Mouse (Mus musculus): ENCODE measurements around the gene Serpine1. TPM values are rescaled to one million over a fixed set of nuclear protein-coding genes. Genes with fewer than 3 reads are reported as not detected.

Gene Serpine1
- total RNA-seq, 4 experiments from 2014 or later, result 33.2 to 59.2 (median 47.4) TPM

GRCm38 (mm10) chr5:137025132-137025531 lies 46.9 kb downstream of the Serpine1 start:
- DNase-seq (ENCODE audit: low spot score), result peak; percentile 63

DNA sequence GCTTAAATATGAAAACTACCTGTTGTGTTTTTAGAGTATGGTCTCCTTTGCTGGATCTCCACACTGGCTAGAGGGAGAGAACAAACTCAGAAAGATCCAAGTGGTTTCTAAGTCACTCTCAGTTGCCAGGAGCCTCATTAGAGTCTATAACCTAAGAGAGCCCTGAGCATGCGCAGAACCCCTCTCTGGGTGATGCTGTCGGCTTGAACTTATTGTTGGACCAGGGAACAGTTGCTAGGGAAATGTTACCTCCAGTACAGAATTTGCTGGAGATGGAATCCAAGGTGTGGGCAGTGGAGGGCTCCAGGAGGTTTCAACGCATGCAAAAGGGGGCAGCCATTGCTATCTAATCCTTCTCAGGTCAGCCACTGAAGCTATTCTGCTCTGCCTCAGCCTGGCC lies 47.8 kb downstream of the Serpine1 start:
- no peak for DNase-seq (ENCODE audit: low spot score)

DNA sequence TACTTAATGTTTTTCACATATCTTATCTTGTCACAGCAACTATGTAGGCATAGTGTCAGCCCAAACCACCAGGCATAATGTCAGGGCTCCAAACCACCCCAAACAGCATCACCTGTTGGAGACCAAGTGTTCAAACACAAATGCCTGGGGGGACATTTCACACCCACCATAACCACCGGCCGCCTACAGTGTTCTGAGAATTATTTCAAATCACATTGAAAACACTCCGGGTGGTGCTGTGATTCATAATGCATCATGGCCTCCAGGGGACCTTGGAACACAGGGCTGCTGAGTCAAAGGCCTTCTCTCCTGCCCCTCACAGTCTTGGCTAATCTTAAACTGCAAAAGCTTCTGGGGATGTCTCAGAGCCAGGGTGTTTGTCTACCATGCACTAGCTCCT lies 56.2 kb downstream of the Serpine1 start:
- DNase-seq (ENCODE audit: low spot score), result no peak

DNA sequence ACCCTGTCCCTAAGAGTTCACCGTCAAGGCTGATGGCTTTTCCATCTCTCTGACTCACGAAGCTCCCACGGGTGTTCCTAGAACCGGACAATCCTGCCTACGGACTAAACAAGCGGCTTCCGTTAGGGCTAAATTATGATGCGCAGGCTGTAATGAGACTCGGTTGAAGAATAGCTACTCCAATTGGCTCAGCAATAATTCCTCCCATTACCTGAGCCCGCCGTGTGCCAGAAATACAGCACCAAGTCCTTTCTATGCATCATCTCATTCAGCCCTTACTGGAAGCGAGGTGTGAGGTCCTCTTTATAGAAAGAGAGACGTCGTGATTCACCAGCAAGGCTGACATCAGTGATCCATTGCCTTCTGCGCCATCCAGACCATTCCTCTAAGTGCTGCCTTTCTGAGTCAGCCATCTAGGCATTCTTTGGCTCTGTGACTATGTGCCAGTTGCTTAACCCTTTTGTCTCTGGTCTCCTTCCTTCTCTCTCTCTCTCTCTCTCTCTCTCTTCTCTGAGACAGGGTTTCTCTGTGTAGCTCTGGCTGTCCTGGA lies 59.6 kb downstream of the Serpine1 start:
- DNase-seq (ENCODE audit: low spot score), result no peak

Other genes starting within 250 kb of the Serpine1 start
- under 1 TPM; 0.09 to 0.75 (median 0.40) TPM for gene Col26a1, start 189.1 kb downstream of the Serpine1 start, total RNA-seq (2022)
- gene Ift22, start 164.1 kb downstream of the Serpine1 start, total RNA-seq (2022), result 10 to 100 TPM in 2 of 4 experiments, 1 to 10 TPM in 2; 8.7 to 14.6 (median 10.3) TPM
- 100 to 1,000 TPM; 192 to 210 (median 197) TPM for gene Fis1, start 119.0 kb downstream of the Serpine1 start, total RNA-seq (2022)
- gene Cldn15, start 105.7 kb downstream of the Serpine1 start, total RNA-seq (2022), result 1 to 10 TPM; 5.1 to 8.7 (median 8.0) TPM
- 10 to 100 TPM; 28.8 to 35.8 (median 34.9) TPM for gene Plod3, start 85.2 kb downstream of the Serpine1 start, total RNA-seq (2022)
- 10 to 100 TPM; 65.8 to 76.4 (median 71.6) TPM for gene Znhit1, start 84.2 kb downstream of the Serpine1 start, total RNA-seq (2022)
- not detected for gene Vgf, start 45.9 kb downstream of the Serpine1 start, total RNA-seq (2022)
- gene Ap1s1, start 26.1 kb downstream of the Serpine1 start, total RNA-seq (2022), result 10 to 100 TPM; 30.2 to 40.5 (median 38.2) TPM
- gene Trim56, start 43.9 kb upstream of the Serpine1 start, total RNA-seq (2022), result 10 to 100 TPM; 20.2 to 22.1 (median 21.5) TPM
- not detected for gene Muc3, start 77.1 kb upstream of the Serpine1 start, total RNA-seq (2022)
- under 1 TPM in 3 of 4 experiments, not detected in 1; 0.23 to 0.60 (median 0.28) TPM for gene Muc3a, start 140.1 kb upstream of the Serpine1 start, total RNA-seq (2022)
- gene Ache, start 215.3 kb upstream of the Serpine1 start, total RNA-seq (2022), result 1 to 10 TPM; 1.5 to 3.3 (median 1.9) TPM
- gene Ufsp1, start 222.4 kb upstream of the Serpine1 start, total RNA-seq (2022), result 10 to 100 TPM in 2 of 4 experiments, 1 to 10 TPM in 2; 7.7 to 10.4 (median 9.7) TPM
- gene Srrt, start 235.4 kb upstream of the Serpine1 start, total RNA-seq (2022), result 10 to 100 TPM; 54.4 to 62.6 (median 60.3) TPM
- 10 to 100 TPM; 11.5 to 13.2 (median 12.4) TPM for gene Trip6, start 242.1 kb upstream of the Serpine1 start, total RNA-seq (2022)

All from heart, adult 8-10 months (tissue).